Mouse (Mus musculus): ENCODE data around the gene Gm42791.
A peak's percentile ranks its signal among the peaks of the same experiment; 100 is the strongest.

Gene Gm42791

DNA sequence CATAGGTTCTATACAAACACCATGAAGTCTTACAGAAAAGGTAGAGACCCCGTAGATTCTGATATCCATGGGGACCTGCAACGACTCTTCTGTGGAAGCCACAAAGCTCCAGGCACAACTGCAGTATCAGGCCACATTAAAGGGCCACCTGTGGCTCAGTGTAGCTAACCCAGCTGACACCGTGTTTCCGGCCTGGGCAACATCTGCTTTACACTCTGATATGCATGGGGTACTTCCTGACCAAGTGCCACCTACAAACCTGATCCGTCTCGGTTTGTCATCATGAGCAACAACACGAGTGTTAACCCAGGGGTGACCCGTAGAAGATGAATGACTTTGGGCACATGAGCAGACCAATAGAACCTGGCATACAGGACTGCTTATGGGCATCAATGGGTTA is 18.1 kb downstream of the Gm42791 start:
- no peak for DNase-seq

DNA sequence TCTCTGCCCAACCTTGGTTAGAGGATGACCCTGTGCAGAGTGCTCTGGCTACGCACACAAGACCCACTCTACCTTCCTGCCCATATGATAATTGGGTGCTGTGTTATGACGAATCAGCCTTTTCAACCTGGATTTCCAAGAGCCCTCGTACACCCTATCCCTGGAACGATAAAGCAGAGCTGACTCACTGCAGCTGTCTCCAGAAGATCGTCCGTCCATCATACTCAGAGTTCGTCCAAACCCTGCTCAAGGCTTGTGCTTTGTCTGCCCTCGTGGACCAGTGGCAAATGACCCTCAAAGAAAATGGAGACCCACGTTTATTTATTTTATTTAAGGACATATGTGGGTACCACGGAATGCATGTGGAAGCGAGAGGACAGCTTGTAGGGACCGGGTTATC is 19.9 kb downstream of the Gm42791 start:
- DNase-seq = no peak

DNA sequence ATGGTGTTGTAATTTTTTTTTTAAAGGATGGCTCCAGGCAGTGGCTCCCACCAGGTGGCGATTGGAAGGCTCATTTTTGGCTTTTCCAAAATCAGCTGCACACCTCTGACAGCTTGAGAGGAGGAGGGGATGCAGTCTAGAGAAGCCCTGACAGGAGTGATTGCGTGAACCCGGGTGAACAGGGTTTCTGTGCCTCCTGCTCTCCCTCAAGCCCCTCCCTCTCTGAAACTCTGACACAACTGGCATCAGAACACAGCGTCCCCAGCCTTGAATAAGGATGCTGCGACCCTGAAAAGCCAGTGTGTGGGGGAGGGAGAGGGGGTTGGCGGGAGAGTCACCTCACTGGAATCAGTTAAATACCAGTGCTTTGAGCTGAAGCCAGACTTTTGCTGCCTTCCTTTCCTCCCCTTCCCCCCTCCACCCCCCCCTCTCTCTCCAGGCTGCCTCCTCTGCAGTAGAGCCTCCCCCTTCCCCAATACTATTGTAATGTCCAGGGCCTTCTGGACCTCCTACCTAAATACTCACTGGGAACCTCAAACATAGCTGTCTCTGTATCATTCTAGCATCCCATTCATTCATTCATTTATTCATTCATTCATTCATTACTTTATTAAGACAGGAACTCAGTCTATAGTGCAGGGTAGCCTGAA is 21.8 kb downstream of the Gm42791 start:
- no peak for DNase-seq

DNA sequence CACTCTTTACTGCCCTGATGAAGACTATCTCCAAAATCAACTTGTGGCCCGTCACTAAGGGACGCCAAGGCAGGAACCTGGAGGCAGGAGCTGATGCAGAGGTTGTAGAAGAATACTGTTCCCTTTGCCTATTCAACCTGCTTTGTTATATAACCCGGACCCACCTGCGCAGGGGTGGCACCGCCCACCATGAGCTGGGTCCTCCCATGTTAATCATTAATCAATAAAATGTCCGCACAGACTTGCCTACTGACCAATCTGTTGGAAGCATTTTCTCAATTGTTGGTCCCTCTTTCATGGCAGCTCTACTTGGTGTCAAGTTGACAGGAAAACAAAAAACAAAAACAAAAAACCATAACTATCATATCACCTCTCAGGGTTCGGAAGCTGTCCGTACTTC is 22.8 kb downstream of the Gm42791 start:
- no peak for DNase-seq

DNA sequence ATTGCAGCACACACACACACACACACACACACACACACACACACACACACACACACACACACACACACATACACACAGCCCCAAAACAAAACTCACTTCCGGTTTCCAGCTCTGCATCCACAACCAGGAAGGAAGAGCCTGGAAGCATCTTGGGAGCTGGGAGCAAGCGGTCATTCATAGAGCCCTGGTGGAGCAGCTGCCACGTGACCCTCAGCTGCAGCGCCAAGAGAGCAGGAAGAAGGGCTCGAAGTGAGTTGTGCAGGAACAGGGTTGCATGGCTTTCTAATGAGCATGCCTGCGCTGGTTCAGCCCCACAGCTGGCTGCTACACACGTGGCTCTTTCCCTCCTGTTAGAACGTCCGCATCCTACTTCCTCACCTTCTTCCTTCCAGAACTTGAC is 25.3 kb downstream of the Gm42791 start:
- no peak for DNase-seq

DNA sequence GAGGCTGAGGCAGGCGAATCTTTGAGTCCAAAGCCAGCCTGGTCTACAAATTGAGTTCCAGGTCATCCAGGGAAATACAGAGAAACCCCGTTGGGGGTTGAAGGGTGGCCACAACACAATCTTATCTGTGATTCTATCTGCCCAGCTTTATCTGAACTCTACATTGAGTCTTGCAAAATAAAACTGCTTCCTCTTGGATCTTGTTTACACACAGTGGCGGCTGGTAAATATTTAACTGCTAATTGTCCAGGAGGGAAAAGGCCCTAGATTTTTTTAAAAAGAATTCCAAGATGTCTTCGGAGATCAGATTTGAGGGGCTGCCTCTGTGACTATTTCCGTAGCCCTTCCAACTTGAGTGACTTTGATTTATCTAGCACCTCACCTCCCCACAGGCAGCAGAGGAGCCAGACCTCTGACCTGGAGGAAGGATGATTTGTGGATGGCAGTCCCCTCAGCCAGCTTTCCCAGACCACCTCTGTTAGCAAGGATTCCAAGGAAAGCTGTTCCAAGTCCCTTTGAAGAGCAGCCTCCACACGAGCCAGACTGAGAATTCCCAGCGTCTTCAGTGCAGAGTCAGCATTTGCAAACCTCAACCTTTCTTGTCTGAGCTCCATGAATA is 25.9 kb downstream of the Gm42791 start:
- no peak for DNase-seq

DNA sequence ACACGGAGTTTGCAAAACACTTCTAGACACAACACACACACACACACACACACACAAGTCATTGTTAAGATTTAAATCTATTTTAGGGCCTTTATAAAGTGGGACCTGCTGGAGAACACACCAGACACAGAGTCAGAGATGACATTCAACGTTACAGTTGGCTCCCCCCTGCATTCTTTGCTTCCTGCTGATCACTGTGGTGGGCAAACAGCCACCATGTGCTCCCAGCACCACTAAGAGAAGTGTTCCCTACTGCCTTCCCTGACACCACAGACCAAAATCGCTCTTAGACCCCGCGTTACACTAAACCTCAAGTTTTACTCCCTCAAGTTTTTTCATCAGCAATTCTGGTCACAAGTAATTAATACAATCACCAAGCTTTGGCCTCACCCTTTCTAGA is 26.8 kb downstream of the Gm42791 start:
- DNase-seq = no peak

DNA sequence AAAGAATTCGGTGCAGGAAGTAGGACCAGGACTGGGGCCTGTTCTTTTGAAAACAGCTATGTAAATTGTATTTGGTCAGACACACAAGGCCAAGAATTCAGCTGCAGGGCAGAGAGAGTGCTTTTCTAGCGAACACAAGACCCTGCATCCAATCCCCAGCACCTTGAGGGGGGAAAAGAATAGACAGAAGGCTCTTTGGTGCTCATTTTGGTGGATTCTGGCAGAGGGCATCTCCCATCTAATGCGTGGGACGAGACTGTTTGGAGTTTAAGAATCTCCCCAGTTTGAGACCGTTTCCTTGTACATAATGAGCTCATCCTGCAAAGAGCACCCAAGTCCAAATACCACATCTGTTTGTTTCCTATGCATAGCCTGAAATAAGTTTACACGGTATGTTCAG is 28.6 kb downstream of the Gm42791 start:
- DNase-seq = no peak

DNA sequence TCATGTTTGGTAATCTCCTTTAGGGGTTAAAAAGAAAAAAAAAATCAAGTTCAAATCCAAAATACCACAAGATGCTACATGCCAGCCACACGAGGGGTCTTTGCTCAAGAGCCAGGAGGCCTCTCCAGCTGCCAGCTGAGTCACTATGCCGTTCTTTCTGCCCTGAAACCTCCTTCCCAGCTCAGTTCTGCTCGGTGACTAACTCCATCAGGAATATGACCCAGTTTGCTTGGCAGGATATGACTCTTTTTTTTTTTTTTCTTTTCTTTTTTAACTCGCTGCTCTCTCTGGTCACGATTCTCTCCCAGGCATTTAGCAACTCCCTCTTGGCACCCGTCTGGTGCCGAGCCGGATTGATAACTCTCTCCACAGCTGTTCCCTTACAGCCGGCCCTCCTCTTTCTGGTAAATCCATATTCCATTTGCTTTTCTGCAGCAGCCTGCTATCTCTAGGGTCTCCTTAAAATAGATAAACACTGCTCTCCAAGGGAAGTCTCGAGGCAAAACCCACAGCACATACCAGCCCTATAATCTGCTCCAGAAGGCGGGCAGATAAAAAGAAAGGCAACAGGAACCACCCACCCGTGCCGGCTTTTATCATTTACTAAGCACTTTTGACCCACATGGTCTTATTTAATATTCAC is 29.1 kb downstream of the Gm42791 start:
- DNase-seq = peak; percentile 78

DNA sequence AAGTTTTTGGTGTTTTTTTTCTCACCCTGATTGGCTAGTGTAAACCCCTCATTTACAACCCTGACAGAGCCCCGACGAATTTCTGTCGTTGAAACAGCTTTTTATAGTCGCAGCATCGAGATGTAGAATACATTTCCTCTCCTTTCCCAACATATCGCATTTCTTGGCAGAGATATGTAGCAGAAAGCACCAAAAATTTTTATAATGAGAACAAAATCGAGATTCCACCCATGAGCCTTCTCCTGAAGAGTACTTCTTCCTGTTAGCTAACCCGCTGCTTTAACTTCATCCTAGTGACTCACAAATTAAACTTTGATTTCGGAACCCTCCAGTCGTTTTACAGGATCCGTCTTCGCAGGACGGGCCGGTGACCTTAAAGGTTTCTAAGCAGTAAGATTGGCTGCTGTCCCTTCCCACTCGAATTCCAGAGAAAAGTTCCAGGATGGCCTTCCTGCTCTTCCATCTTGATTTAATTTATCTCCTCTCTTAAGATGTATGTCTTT is 29.8 kb downstream of the Gm42791 start:
- peak; percentile 36 for DNase-seq

DNA sequence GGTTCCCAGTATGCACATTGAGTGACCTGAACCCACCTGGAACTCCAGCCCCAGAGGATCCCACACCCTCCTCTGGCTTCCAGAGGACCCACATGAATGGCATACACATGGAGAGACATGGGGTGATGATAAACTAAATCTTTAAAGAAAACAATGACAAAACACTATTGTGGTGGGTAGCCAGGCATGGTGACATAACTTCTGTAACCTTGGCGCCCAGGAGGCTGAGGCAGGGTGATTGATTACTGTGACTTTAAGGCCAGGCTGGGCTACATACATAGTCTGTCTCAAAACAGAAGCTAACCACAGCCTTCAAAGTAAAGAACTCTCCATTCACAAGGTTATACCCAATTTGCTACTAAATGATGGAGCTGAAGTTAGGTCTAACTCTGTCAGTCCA is 30.7 kb downstream of the Gm42791 start:
- no peak for DNase-seq

DNA sequence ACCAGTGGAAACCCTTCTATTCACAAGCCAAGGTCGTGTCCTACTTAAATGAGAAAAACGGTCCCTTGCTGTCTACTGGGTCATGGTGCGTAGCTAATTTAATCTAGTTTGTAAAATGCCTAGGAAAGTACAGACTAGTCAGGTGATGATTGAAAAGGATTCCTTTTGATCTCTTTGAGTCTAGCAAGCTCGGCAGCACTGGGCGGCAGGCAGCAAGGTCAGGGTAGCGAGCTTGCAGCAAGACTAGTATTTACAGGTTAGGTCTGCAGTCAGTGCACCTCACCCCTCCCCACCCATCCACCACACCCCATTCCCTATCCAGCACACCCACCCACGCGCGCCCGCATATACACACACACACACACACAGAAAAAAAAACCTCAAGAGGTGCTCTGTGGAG is 34.7 kb downstream of the Gm42791 start:
- no peak for DNase-seq

DNA sequence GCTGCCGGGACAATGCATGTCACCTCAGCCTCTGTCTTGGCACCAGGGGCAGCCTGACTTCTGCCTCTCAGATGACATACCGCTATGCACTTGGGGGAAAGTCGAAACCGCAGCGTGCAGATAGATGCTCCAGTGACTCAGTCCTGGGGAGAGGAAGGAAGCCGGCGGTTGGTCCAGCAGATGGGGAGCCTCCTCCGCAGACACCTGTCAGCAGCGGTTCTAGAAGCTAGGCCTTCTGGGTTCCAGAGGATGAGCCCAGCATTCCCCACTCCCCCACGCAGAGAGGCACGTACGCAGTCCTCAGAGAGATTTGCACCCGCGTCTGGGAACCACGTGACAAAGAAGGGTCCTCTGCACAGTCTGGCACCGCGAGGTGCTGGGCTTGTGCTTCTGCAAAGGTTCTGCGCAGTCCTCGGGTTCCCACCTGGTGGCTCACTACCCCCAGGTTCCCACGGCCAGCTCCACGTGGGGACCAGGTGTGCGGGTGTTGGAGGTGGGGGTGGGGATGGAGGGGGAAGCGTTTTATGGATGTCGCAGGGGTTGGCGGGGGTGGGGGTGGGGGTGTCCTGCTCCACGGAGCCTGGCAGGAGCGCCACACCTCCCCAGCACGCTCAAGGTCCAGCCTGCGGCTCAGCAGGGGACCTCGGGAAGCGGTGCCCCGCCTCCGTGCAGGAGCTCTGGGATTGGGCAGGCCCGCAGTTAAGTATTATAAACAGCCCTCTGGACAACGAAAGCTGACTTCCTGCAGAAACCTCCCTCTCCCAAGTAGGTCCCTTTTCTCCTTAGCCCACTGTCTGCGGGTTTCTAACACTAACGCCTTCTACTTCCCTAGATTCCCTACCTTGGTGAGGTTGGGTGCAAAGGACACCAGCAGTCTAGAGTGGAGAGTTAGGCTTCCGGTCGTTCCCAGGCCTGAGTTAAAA is 35.6 kb downstream of the Gm42791 start:
- peak; percentile 87 for DNase-seq

DNA sequence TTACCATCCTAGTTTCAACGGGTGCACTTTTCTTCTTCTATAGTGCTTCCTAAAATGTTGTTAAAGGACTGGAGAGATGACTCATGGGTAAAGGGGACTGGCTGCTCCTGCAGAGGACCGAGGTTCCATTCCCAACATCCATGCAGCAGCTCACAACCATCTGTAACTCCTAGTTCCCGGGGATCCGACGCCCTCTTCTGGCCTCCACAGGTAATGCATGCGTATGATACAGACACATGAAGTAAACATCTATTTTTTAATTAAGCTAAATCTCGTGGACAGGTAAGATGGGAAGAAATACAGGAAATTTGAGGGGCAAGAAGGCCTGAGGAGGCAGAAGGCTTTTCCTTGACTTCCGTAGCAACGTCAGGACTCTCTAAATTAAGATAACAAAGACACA is 36.6 kb downstream of the Gm42791 start:
- no peak for DNase-seq

DNA sequence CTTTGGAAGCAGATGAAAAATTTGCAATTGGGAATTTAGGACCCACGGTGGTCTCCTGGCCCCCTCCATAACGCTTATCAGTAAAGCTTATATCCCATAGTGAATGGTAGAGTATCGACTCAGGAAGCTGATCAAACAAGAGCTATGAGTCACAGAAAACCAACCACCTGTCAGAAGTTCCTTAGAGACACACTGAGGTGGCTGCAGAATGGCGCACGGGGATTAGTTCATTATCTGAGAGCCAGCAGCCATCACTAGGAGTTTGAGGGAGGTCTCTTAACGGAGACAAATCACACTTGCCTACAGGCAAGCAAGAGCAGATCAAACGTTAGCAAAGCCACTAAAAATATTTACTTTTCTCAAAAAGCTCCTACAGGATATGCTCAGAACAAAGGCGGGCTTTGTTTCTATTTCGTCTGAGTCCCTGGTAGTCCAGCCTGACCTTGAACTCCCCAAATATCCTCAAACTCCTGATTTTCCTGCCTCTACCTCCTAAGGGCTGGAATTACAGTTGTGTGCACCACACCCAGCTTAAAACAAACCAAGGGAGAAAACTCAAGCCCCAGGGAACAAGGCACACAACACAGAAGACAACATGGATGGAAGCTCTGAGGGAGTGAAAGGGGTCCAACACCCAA is 37.9 kb downstream of the Gm42791 start:
- DNase-seq = no peak

DNA sequence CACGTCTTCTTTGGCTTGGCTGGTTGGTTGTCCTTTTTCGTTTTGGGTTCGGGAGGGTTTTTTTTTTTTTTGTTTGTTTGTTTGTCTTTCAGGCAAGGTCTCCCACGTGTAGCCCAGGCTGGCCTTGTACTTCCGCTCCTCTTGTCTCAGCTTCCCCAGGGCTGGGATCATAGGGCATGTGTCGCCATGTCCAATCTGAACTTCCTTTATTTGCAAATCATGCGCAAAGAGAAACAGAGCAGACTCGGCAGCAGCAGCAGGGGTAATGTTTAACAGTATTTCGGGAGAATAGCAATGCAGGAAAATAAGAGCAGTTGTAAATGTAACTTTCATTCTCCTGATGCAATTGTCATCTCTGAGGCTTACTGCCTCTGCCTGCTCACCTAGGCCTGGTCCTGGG is 38.9 kb downstream of the Gm42791 start:
- DNase-seq = no peak

DNA sequence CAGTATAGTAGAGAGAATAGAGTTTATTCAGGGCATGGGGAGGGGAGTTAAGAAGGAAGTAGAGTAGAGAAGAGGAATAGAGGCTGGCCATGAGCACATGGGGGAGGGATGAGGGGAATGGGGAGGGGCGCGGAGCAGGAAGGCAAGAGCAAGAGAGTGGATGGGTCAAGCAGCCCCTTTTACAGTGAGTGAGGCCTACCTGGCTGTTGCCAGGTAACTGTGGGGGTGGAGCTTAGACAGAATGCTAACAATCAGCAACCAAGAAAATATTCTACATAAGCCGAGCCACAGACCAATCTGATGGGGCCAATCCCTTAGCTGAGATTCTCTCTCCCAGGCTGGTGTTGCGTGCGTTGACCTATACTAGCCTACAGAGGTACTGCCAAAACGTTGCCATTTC is 39.4 kb downstream of the Gm42791 start:
- DNase-seq = no peak

DNA sequence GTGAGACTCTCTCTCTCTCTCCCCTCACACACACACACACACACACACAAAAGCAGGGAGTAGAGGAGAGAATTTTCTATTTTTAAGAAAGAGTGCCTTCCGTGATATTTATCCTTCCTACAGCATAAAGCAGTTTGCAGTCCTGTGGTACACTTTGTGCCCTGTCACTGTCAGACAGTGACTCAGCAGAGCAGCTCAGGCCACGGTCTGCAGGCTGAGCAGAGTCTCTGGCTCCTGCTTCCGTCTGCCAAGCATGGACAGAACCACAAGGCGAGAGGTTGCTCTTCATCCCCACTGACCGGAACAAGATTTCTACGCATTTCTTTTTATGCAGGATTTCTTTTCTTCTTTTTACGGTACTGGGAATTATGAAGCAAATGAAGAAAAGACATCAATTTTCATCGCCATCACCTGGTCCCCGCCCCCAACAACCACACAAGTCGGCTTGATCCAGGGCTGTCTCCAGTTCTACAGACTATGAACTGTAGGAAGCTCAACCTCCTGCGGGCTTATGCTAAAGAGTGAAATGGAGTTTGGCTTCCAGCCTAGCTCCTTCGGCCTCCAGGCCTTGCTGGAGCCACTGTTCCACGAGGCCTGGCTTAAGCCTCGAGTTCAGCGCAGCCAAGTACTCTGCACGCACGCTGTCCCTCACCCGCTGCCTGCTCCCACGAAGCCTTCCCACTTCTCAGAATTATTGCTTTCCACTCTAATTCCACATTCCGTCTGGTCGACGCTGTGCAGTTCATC is 40.5 kb downstream of the Gm42791 start:
- no peak for DNase-seq

DNA sequence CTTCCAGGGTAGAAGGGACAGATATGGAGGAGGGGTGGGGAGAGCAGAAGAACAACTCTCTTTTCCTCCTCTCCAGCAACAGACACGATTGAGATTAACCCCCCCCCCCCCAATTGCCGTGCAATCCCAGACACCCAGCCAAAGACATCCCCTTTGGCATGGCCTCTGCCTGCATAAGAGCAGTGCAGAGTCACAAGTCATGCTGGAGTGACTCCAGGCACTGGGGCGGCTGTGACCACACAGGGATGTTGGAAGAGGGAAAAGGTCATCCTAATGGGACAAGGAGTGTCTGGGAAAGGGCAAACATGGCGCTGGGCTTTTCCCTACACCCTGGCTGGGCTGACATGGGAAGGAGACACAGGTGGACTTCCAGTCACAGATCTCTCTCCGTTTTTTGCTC is 41.8 kb downstream of the Gm42791 start:
- no peak for DNase-seq

DNA sequence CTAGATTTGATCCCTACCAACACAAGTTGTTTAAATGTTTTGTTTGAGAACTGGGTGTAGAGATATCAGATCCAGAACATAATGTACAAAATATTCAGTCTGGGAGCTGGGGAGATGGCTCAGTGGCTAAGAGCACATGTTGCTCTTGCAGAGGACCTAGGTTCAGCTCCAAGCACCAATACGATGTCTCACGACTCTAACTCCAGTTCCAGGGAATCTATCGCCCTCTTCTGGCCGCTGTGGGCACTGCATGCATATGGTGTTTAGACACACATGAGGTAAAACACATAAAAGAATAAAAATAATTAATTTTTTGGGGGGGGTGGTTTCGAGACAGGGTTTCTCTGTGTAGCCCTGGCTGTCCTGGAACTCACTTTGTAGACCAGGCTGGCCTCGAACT is 42.5 kb downstream of the Gm42791 start:
- no peak for DNase-seq

DNA sequence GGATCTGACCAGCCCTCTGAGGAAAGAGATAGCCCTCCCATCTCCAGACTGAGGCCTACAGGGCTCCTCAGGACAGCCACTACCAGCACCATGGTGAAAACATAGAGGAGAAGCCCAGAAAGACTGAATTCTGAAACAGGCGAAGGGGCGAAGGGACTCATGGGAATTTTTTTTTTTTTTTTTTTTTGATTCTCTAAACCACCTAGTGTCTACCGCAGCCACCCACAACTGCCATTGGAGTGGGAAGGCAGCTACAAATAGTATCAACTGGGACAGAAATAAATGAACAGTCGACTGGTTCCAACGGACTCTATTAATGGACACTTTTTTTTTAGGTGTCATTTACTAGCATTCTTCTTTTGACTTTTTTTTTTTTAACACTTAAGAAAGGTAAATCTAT is 43.6 kb downstream of the Gm42791 start:
- no peak for DNase-seq

DNA sequence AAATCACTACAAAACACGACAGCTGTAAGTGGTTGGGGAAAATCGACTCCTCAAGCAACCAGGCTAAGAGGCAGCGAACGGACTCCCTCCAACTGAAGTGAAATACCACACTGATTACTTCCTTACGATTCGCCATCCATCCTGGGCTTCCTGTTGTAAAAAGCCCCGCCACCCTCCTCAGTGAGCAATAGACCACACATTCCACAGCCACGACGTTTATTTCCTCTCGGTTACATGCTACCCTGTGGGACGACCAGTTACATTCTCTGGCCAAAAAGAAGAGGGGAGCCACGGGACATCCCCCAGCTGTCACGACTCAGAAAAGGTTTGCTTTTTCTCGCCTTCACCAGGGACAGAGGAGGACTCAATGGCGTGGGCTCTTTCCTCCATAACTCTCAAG is 44.9 kb downstream of the Gm42791 start:
- DNase-seq = peak; percentile 9
